ENCODE assay signal across 10 mouse cellular contexts in the genomic region with DNA sequence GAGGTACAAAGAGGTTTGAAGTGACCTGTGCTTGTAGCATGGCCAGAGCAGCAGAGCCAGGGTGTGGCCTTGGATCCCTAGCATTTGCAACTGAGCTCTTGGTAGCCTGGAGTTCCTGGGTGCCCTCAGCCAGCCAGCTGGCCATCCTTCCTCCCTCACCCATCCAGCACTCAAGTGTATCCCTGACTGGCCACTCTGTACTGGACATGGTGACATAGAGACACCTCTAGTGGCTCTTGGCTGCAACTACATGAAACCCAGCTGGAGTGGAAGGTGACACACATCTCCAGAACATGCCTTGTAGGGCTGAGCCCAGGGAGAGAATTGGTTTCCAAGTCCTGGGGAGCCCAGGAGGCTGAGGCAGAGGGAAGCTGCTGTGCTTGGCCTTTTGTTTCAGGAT.
A peak's percentile ranks its signal among the peaks of the same experiment; 100 is the strongest.
DNase-seq lines count a peak whose midpoint lies in the region; ATAC-seq and TF ChIP-seq lines count a peak whose summit lies in the region.
"Had no signal": no experiment of that assay in that cellular context is flagged by ENCODE, and none has a peak within 500 bp of the region (broad histone marks: within the 10 kb centered on the region; RNA-seq: fewer than 3 reads in every experiment).

No protein-coding gene starts in this region.

- TF ChIP-seq CTCF in lung, postnatal 0 days (IDR thresholded peaks at IDR 0.05) = peak; percentile 49
- TF ChIP-seq CTCF in stomach, postnatal 0 days (IDR thresholded peaks at IDR 0.05; ENCODE audit: low read depth) = peak; percentile 49

- no peaks in the 10 kb centered on the region for H3K9me3 ChIP-seq in hindbrain, embryonic 11.5 days (ENCODE audit: control insufficient read depth, low read length)
- no peaks in the 10 kb centered on the region for H3K9me3 ChIP-seq in hindbrain, embryonic 16.5 days (ENCODE audit: control insufficient read depth, low read length)
- H3K9me3 ChIP-seq in lung, postnatal 0 days (ENCODE audit: low read length) = no peaks in the 10 kb centered on the region
- no peaks in the 10 kb centered on the region for H3K9me3 ChIP-seq in stomach, postnatal 0 days (ENCODE audit: control insufficient read depth, low read length)
- H3K9me3 ChIP-seq: intestine, embryonic 15.5 days; lung, embryonic 15.5 days had no signal

- DNase-seq in hindbrain, embryonic 11.5 days (ENCODE audit: low spot score) = peak; percentile 10
- no peak for DNase-seq in lung, postnatal 0 days (ENCODE audit: low spot score)
- no peak for DNase-seq in lung, postnatal 14 days
- DNase-seq in cerebellum, adult 9-10 months = peak; percentile 81
- no peak for DNase-seq in stomach, postnatal 0 days (ENCODE audit: low spot score)
- no peak for DNase-seq in right cerebral cortex, adult 2 months (ENCODE audit: low spot score in 2 of 2)
- DNase-seq: right cerebral cortex, postnatal 25 days had no signal

- H3K4me2 ChIP-seq in hindbrain, embryonic 11.5 days (replicated peaks; ENCODE audit: low read depth, low read length) = no peak overlapping the region
- H3K4me2 ChIP-seq in hindbrain, embryonic 16.5 days (ENCODE audit: low read length) = no peak overlapping the region
- H3K4me2 ChIP-seq in lung, postnatal 0 days (replicated peaks; ENCODE audit: low read depth, low read length) = no peak overlapping the region
- no peak overlapping the region for H3K4me2 ChIP-seq in stomach, postnatal 0 days (replicated peaks; ENCODE audit: low read depth)
- H3K4me2 ChIP-seq: intestine, embryonic 15.5 days; lung, embryonic 15.5 days had no signal

- no peak for TF ChIP-seq EP300 in lung, postnatal 0 days (IDR thresholded peaks at IDR 0.05)
- TF ChIP-seq EP300 in stomach, postnatal 0 days (optimal IDR thresholded peaks at IDR 0.05) = no peak

- no peak overlapping the region for H3K9ac ChIP-seq in hindbrain, embryonic 11.5 days (ENCODE audit: low read depth, low read length)
- H3K9ac ChIP-seq in hindbrain, embryonic 16.5 days (ENCODE audit: low read depth, low read length) = no peak overlapping the region
- no peak overlapping the region for H3K9ac ChIP-seq in lung, postnatal 0 days (replicated peaks; ENCODE audit: low read depth)
- no peak overlapping the region for H3K9ac ChIP-seq in stomach, postnatal 0 days (ENCODE audit: low read length)
- H3K9ac ChIP-seq: intestine, embryonic 15.5 days; lung, embryonic 15.5 days had no signal

- no peaks in the 10 kb centered on the region for H3K4me1 ChIP-seq in hindbrain, embryonic 11.5 days (replicated peaks; ENCODE audit: control insufficient read depth, insufficient read depth, low read length)
- no peaks in the 10 kb centered on the region for H3K4me1 ChIP-seq in hindbrain, embryonic 16.5 days (ENCODE audit: control insufficient read depth, insufficient read depth, low read depth, low read length)
- no peaks in the 10 kb centered on the region for H3K4me1 ChIP-seq in lung, postnatal 0 days (ENCODE audit: insufficient read depth, low read depth, low read length)
- H3K4me1 ChIP-seq in stomach, postnatal 0 days (replicated peaks; ENCODE audit: control insufficient read depth, insufficient read depth) = no peaks in the 10 kb centered on the region
- H3K4me1 ChIP-seq: intestine, embryonic 15.5 days; lung, embryonic 15.5 days had no signal

- ATAC-seq in hindbrain, embryonic 11.5 days (ENCODE audit: low FRiP score) = no peak
- no peak for ATAC-seq in hindbrain, embryonic 16.5 days
- ATAC-seq in lung, postnatal 0 days = no peak
- ATAC-seq in stomach, postnatal 0 days (ENCODE audit: low FRiP score, low TSS enrichment) = no peak
- ATAC-seq: intestine, embryonic 15.5 days had no signal

- no peaks in the 10 kb centered on the region for H3K27me3 ChIP-seq in hindbrain, embryonic 11.5 days (ENCODE audit: control insufficient read depth, insufficient read depth, low read length)
- H3K27me3 ChIP-seq in hindbrain, embryonic 16.5 days (replicated peaks; ENCODE audit: control insufficient read depth, insufficient read depth, low read length) = no peaks in the 10 kb centered on the region
- H3K27me3 ChIP-seq in lung, postnatal 0 days (replicated peaks; ENCODE audit: insufficient read depth, low read length) = no peaks in the 10 kb centered on the region
- H3K27me3 ChIP-seq in stomach, postnatal 0 days (ENCODE audit: control insufficient read depth, insufficient read depth, low read length) = no peaks in the 10 kb centered on the region
- H3K27me3 ChIP-seq: intestine, embryonic 15.5 days; lung, embryonic 15.5 days had no signal

- H3K27ac ChIP-seq in hindbrain, embryonic 11.5 days (ENCODE audit: low read depth, low read length) = no peak overlapping the region
- no peak overlapping the region for H3K27ac ChIP-seq in hindbrain, embryonic 16.5 days (ENCODE audit: low read depth, low read length)
- no peak overlapping the region for H3K27ac ChIP-seq in lung, postnatal 0 days (ENCODE audit: low read length)
- no peak overlapping the region for H3K27ac ChIP-seq in stomach, postnatal 0 days (replicated peaks)
- H3K27ac ChIP-seq: intestine, embryonic 15.5 days; lung, embryonic 15.5 days had no signal

- no peak overlapping the region for H3K4me3 ChIP-seq in hindbrain, embryonic 11.5 days (ENCODE audit: low read depth, low read length)
- no peak overlapping the region for H3K4me3 ChIP-seq in hindbrain, embryonic 16.5 days (ENCODE audit: low read length)
- H3K4me3 ChIP-seq in lung, postnatal 0 days (ENCODE audit: low read depth, low read length) = no peak overlapping the region
- H3K4me3 ChIP-seq in stomach, postnatal 0 days (ENCODE audit: low read depth, low read length) = no peak overlapping the region
- H3K4me3 ChIP-seq: intestine, embryonic 15.5 days; lung, embryonic 15.5 days had no signal

- H3K36me3 ChIP-seq in hindbrain, embryonic 11.5 days (ENCODE audit: control insufficient read depth, insufficient read depth, low read length) = no peaks in the 10 kb centered on the region
- H3K36me3 ChIP-seq in hindbrain, embryonic 16.5 days (ENCODE audit: control insufficient read depth, insufficient read depth, low read length) = no peaks in the 10 kb centered on the region
- no peaks in the 10 kb centered on the region for H3K36me3 ChIP-seq in lung, postnatal 0 days (ENCODE audit: insufficient read depth, low read length)
- H3K36me3 ChIP-seq in stomach, postnatal 0 days (ENCODE audit: control insufficient read depth, insufficient read depth, low read length) = no peaks in the 10 kb centered on the region
- H3K36me3 ChIP-seq: intestine, embryonic 15.5 days; lung, embryonic 15.5 days had no signal

Comparison
In these comparisons a context has a peak if more than half of its experiments do, and no peak if none do; other contexts are left out.
1. DNase-seq: peak in hindbrain, embryonic 11.5 days (single experiment) and cerebellum, adult 9-10 months (single experiment); none in lung, postnatal 0 days (single experiment), lung, postnatal 14 days (single experiment), stomach, postnatal 0 days (single experiment) and right cerebral cortex, adult 2 months (0 of 2).